Mouse (Mus musculus) erythroid progenitor cell, adult 5-6 weeks (primary cell): ENCODE measurements around the gene Snip1. TPM values are rescaled to one million over a fixed set of nuclear protein-coding genes. Genes with fewer than 3 reads are reported as not detected.

Experiments used
- ATAC-seq: replicated peaks from 2 replicates; pipeline ENCODE4 v1.8.0; 2016; ENCODE audit warnings: moderate number of reproducible peaks, mild to moderate bottlenecking, moderate TSS enrichment, inconsistent platforms; ENCODE audit not compliant: poor library complexity, low FRiP score, severe bottlenecking
- total RNA-seq, 2 experiments: library from RNA; stranded (forward) in 1 of 2; stranded (reverse) in 1 of 2; fragments of 150-400 nt in 1 of 2; fragments of 186-747, 209-891 nt in 1 of 2; gene quantifications; 2 replicates each; pipeline versions ENCODE4 v1.2.3 to v1.2.4; 2015 to 2017; ENCODE audit warnings: low replicate concordance in 2 of 2

Gene Snip1
- total RNA-seq, 2 experiments from 2014 or later: 21.6 to 36.5 TPM

GRCm38 (mm10) chr4:125096066-125096465 is 29.6 kb downstream of the Snip1 start:
- ATAC-seq: no peak

- ATAC-seq: no peak
Observed at GRCm38 (mm10) chr4:125097412-125097811, 30.9 kb downstream of the Snip1 start.

- ATAC-seq: peak; percentile 74
Observed at GRCm38 (mm10) chr4:125099458-125099857, 33.0 kb downstream of the Snip1 start.

- no peak for ATAC-seq
Observed at GRCm38 (mm10) chr4:125101334-125101733, 34.9 kb downstream of the Snip1 start.

- no peak for ATAC-seq
Observed at GRCm38 (mm10) chr4:125105354-125105753, 38.9 kb downstream of the Snip1 start.

GRCm38 (mm10) chr4:125114638-125115037 is 48.2 kb downstream of the Snip1 start:
- ATAC-seq: peak; percentile 56; the same call in 1 of the 2 replicates

- ATAC-seq: no peak
Observed at GRCm38 (mm10) chr4:125115081-125115480, 48.6 kb downstream of the Snip1 start.

GRCm38 (mm10) chr4:125115710-125116089 is 49.2 kb downstream of the Snip1 start:
- no peak for ATAC-seq

- ATAC-seq: no peak
Observed at GRCm38 (mm10) chr4:125116090-125116861, 49.8 kb downstream of the Snip1 start.

- ATAC-seq: no peak
Observed at GRCm38 (mm10) chr4:125116929-125117328, 50.5 kb downstream of the Snip1 start.

GRCm38 (mm10) chr4:125117902-125118320 is 51.4 kb downstream of the Snip1 start:
- no peak for ATAC-seq

GRCm38 (mm10) chr4:125119070-125119469 is 52.6 kb downstream of the Snip1 start:
- ATAC-seq: no peak

- ATAC-seq: no peak
Observed at GRCm38 (mm10) chr4:125119721-125120120, 53.2 kb downstream of the Snip1 start.

- ATAC-seq: no peak
Observed at GRCm38 (mm10) chr4:125122431-125123278, 56.2 kb downstream of the Snip1 start.

GRCm38 (mm10) chr4:125123279-125123671 is 56.8 kb downstream of the Snip1 start:
- no peak for ATAC-seq

Other genes with a start within 250 kb of the Snip1 start
- gene Yrdc, start 216.0 kb upstream of the Snip1 start, total RNA-seq (2015; ENCODE audit: low replicate concordance): 4.2 and 46.1 TPM in 2 replicates
- 13.9 and 19.4 TPM in 2 replicates for gene Yrdc, start 216.0 kb upstream of the Snip1 start, total RNA-seq (2017; ENCODE audit: low replicate concordance)
- gene 1110065P20Rik, start 215.5 kb upstream of the Snip1 start, total RNA-seq (2015; ENCODE audit: low replicate concordance): 2.9 and 4.2 TPM in 2 replicates
- 1.2 TPM in 1 of 2 replicates, not detected in the other for gene 1110065P20Rik, start 215.5 kb upstream of the Snip1 start, total RNA-seq (2017; ENCODE audit: low replicate concordance)
- not detected in 2 replicates for gene Maneal, start 204.5 kb upstream of the Snip1 start, total RNA-seq (2015; ENCODE audit: low replicate concordance)
- gene Maneal, start 204.5 kb upstream of the Snip1 start, total RNA-seq (2017; ENCODE audit: low replicate concordance): not detected in 2 replicates
- gene Epha10, start 185.8 kb upstream of the Snip1 start, total RNA-seq (2015; ENCODE audit: low replicate concordance): not detected in 2 replicates
- gene Epha10, start 185.8 kb upstream of the Snip1 start, total RNA-seq (2017; ENCODE audit: low replicate concordance): 0.13 TPM in 1 of 2 replicates, not detected in the other
- gene 9930104L06Rik, start 129.6 kb upstream of the Snip1 start, total RNA-seq (2015; ENCODE audit: low replicate concordance): 1.7 and 4.0 TPM in 2 replicates
- 12.2 and 15.8 TPM in 2 replicates for gene 9930104L06Rik, start 129.6 kb upstream of the Snip1 start, total RNA-seq (2017; ENCODE audit: low replicate concordance)
- gene Cdca8, start 127.4 kb upstream of the Snip1 start, total RNA-seq (2015; ENCODE audit: low replicate concordance): 272 and 278 TPM in 2 replicates
- 294 and 381 TPM in 2 replicates for gene Cdca8, start 127.4 kb upstream of the Snip1 start, total RNA-seq (2017; ENCODE audit: low replicate concordance)
- gene Rspo1, start 80.2 kb upstream of the Snip1 start, total RNA-seq (2015; ENCODE audit: low replicate concordance): 0.72 TPM in 1 of 2 replicates, not detected in the other
- gene Rspo1, start 80.2 kb upstream of the Snip1 start, total RNA-seq (2017; ENCODE audit: low replicate concordance): not detected in 2 replicates
- 12.3 and 25.6 TPM in 2 replicates for gene Gnl2, start 50.1 kb upstream of the Snip1 start, total RNA-seq (2015; ENCODE audit: low replicate concordance)
- 34.7 and 36.3 TPM in 2 replicates for gene Gnl2, start 50.1 kb upstream of the Snip1 start, total RNA-seq (2017; ENCODE audit: low replicate concordance)
- not detected in 2 replicates for gene Dnali1, start 969 bp upstream of the Snip1 start, total RNA-seq (2015; ENCODE audit: low replicate concordance)
- gene Dnali1, start 969 bp upstream of the Snip1 start, total RNA-seq (2017; ENCODE audit: low replicate concordance): not detected in 2 replicates
- gene Meaf6, start 18.5 kb downstream of the Snip1 start, total RNA-seq (2015; ENCODE audit: low replicate concordance): 27.0 and 66.7 TPM in 2 replicates
- 25.7 and 37.1 TPM in 2 replicates for gene Meaf6, start 18.5 kb downstream of the Snip1 start, total RNA-seq (2017; ENCODE audit: low replicate concordance)
- 0.42 and 2.5 TPM in 2 replicates for gene Zc3h12a, start 61.2 kb downstream of the Snip1 start, total RNA-seq (2015; ENCODE audit: low replicate concordance)
- gene Zc3h12a, start 61.2 kb downstream of the Snip1 start, total RNA-seq (2017; ENCODE audit: low replicate concordance): 0.45 TPM in 1 of 2 replicates, not detected in the other